Mouse (Mus musculus) lung, embryonic 14.5 days (tissue): Measurements from ENCODE around the gene Mark4. TPM values are rescaled to one million over a fixed set of nuclear protein-coding genes. Genes with fewer than 3 reads are reported as not detected.
A peak's percentile ranks its signal among the peaks of the same experiment; 100 is the strongest.

Source experiments
- ATAC-seq: fragments of 200-750 bp; cut with Nextera tagmentation; 2 replicates; pipeline ENCODE4 v1.8.0; 2017; ENCODE audit warnings: mild to moderate bottlenecking, moderate TSS enrichment, moderate library complexity; ENCODE audit not compliant: insufficient read depth
- DNase-seq: peaks from one replicate; pipeline ENCODE4 v3.0.0-alpha.2; 2015
- H3K27ac ChIP-seq: fragments of 300-500 bp; sonication (generic); 2 replicates; pipeline ENCODE4 v1.5.1; 2014; ENCODE audit warnings: low read depth, mild to moderate bottlenecking, moderate library complexity
- H3K27me3 ChIP-seq: fragments of 300-500 bp; sonication (generic); 2 replicates; pipeline ENCODE4 v1.6.1; 2014; ENCODE audit warnings: low read length, control low read depth; ENCODE audit not compliant: insufficient read depth
- H3K36me3 ChIP-seq: fragments of 300-500 bp; sonication (generic); 2 replicates; pipeline ENCODE4 v1.6.1; 2014; ENCODE audit warnings: control low read depth; ENCODE audit not compliant: insufficient read depth
- H3K4me1 ChIP-seq: fragments of 300-500 bp; sonication (generic); 2 replicates; pipeline ENCODE4 v1.6.1; 2014; ENCODE audit warnings: antibody characterized with exemption, control low read depth; ENCODE audit not compliant: insufficient read depth
- H3K4me2 ChIP-seq: fragments of 300-500 bp; sonication (generic); 2 replicates; pipeline ENCODE4 v1.6.1; 2014; ENCODE audit warnings: mild to moderate bottlenecking
- H3K4me3 ChIP-seq: fragments of 300-500 bp; sonication (generic); 2 replicates; pipeline ENCODE4 v1.5.1; 2014; ENCODE audit warnings: low read depth, low read length
- H3K9ac ChIP-seq: fragments of 300-500 bp; sonication (generic); 2 replicates; pipeline ENCODE4 v1.6.1; 2014
- H3K9me3 ChIP-seq: fragments of 300-500 bp; sonication (generic); 2 replicates; pipeline ENCODE4 v1.6.1; 2016; ENCODE audit warnings: low read depth, low read length, control low read depth
- CTCF ChIP-seq: IDR thresholded peaks from 2 replicates; pipeline ENCODE4 v1.5.1; 2016; ENCODE audit warnings: antibody characterized with exemption, low read depth
- WGBS: fragments of 180-500 bp; shearing (Covaris S2); extraction: QIAGEN DNeasy Blood & Tissue Kit; methylation state at CpG from one replicate; pipeline ENCODE4 v1.1.7; 2014; 5-methylcytosine and 5-hydroxymethylcytosine counted together
- polyA plus RNA-seq: library from polyadenylated mRNA; unstranded; fragments of >200 nt; fragmentation: Nextera tagmentation; extraction: Ambion mirVana; gene quantifications from 2 replicates; pipeline ENCODE4 v1.2.1, GENCODE M21; 2014

Gene Mark4
- polyA plus RNA-seq, 1 experiment from 2014 or later, result 11.1 TPM

DNA sequence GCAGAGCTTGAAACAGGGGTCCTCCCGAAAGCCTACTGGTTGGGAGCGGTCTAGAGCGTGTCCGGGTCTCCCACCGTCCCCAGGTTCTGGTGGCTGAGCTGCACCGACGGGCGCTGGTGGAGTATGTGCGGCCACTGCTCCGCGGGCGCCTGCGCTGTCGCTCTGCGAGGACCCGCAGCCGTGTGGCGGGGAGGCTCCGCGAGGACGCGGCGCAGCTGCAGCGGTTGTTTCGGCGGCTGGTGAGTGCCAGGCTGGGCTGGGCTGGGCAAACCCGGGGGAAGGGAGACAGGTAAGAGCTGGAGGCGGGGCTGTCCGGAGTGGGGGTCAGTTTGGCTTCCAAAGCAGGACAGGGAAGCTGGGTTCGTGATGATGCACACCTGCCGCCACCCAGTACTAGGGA lies 30.9 kb upstream of the Mark4 start:
- ATAC-seq, result no peak
- Histone ChIP-seq H3K9ac (no peak overlapping the region), H3K4me2 (peak overlapping the region; percentile 32; the same call in 1 of the 2 replicates)

DNA sequence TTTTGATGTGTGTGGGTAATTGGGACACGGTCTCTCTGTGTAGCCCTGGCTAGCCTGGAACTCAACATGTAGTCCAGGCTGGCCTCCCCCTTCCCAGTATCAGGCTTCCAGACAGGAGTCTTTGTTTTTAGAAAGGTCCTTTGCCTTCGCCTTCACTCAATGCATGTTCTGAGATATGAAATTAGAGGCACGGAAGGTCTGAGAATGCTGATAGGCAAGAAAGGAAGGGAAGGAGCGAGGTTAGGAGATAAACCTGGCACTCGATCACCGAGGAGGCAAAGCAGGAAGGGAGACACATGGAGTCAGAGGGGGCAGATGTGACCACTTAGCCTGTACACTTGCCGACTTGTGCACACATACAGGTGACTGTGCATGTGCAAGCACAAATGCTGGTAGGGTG lies 27.9 kb upstream of the Mark4 start:
- TF ChIP-seq CTCF, result no peak
- no peak overlapping the region for H3K4me3 ChIP-seq
- no peak overlapping the region for H3K27ac ChIP-seq
- no peaks in the 10 kb centered on the region for H3K4me1 ChIP-seq
- WGBS, result 84% methylated on average over 7 of the region's 7 CpGs
- DNase-seq (no peak), ATAC-seq (no peak)
- H3K36me3 ChIP-seq, result no peaks in the 10 kb centered on the region
- H3K4me2 ChIP-seq, result no peak overlapping the region
- H3K9me3 ChIP-seq, result no peaks in the 10 kb centered on the region
- no peak overlapping the region for H3K9ac ChIP-seq
- H3K27me3 ChIP-seq, result peaks cover 29% of the 10 kb centered on the region

More for the DNA sequence above, 30.9 kb upstream of the Mark4 start:
- H3K27ac ChIP-seq, result no peak overlapping the region
- no peak for DNase-seq
- TF ChIP-seq CTCF, result no peak
- 12% methylated on average over 28 of the region's 31 CpGs for WGBS
- H3K36me3 ChIP-seq, result no peaks in the 10 kb centered on the region
- no peaks in the 10 kb centered on the region for H3K9me3 ChIP-seq
- peaks cover 35% of the 10 kb centered on the region for H3K27me3 ChIP-seq
- H3K4me1 ChIP-seq, result no peaks in the 10 kb centered on the region
- H3K4me3 ChIP-seq, result 0 out of 2 replicates have a peak overlapping the region, but pooled peaks have one; percentile 2

DNA sequence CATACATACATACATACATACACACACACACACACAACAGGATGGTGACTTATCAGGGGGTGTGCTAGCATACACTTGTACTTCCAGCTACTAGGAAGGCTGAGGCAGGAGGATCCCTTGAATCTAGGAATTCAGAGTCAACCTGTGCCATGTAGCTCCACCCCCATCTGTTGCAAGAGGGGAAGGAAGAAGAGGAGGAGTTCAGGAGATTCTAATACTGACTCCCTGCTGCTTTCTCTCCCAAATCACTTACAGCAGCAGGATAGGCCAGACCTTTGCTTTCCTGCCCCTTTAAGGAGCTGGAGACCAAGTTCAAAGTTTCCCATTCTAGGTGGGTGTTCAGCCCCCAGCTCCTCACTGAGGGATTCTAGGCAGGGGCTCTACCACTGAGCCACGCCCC lies 26.9 kb upstream of the Mark4 start:
- WGBS, result 91% methylated on average over 1 of the region's 1 CpGs
- no peak for TF ChIP-seq CTCF
- H3K9ac ChIP-seq, result no peak overlapping the region
- H3K9me3 ChIP-seq, result no peaks in the 10 kb centered on the region
- DNase-seq (no peak), ATAC-seq (no peak)
- H3K27me3 ChIP-seq, result peaks cover 18% of the 10 kb centered on the region
- no peaks in the 10 kb centered on the region for H3K36me3 ChIP-seq
- no peak overlapping the region for H3K4me3 ChIP-seq
- no peaks in the 10 kb centered on the region for H3K4me1 ChIP-seq
- no peak overlapping the region for H3K4me2 ChIP-seq
- H3K27ac ChIP-seq, result no peak overlapping the region

DNA sequence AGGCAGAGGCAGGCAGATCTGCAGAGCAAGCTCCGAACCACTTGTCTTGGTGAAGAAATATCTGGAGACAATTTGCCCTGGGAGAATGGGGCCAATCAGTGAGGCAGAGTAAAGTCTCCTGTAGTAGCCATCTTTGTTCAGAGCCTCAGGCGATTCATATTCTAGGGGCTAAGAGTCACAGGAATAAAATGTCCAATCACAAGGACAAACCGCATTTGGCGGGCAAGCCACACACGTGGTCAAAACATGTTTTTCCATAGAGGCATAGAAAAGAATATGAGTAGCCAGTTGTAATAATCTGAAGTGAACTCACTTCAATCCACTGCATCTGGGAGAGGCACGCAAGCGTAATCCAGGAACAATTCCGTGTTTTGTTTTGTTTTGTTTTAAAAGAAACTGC lies 24.7 kb upstream of the Mark4 start:
- Histone ChIP-seq H3K36me3 (no peaks in the 10 kb centered on the region), H3K9ac (no peak overlapping the region), H3K9me3 (no peaks in the 10 kb centered on the region), H3K4me2 (no peak overlapping the region), H3K4me3 (no peak overlapping the region), H3K27ac (no peak overlapping the region), H3K27me3 (no peaks in the 10 kb centered on the region; the same call in 1 of the 2 replicates), H3K4me1 (no peaks in the 10 kb centered on the region)
- 81% methylated on average over 8 of the region's 8 CpGs for WGBS
- DNase-seq, result no peak
- no peak for TF ChIP-seq CTCF
- ATAC-seq, result no peak

DNA sequence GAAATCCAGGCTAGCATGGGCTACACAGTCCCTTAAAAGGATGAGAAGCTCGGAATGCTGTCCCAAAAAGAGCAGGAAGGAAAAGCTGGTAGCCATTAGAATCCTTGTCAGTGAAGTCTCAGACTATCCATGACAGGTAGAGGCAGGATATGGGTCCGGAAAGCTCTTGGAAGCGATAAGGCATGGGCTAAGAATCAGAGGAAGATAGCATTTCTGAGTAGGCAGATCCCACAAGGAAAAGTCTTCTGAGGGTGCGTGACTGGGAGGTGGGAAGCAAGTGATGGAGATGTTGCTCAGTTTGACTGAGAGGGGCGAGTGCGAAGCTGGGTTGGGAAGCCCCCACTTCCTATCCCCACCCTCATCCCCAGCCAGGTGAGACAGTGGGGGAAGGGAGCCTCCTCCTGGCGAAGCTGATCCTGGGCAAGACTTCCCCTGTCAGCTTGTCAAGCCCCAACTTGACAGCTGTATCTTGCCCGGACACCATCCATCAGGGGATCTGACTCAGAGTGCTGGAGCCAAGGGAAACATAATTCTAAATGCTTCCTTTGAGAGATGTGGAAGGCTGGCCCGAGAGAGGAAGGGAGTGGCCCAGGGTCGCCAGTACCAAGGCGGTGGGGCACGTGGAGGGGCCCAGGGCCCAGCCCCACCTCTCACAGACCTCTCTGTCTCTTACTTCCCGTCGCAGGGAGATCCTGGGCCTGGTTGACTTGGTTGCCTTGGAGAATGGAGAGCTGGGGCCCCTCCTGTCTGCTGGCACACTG lies 19.2 kb upstream of the Mark4 start:
- ATAC-seq, result no peak
- no peak overlapping the region for H3K4me3 ChIP-seq
- H3K4me2 ChIP-seq, result no peak overlapping the region
- WGBS, result 17% methylated on average over 14 of the region's 14 CpGs
- H3K4me1 ChIP-seq, result no peaks in the 10 kb centered on the region
- no peaks in the 10 kb centered on the region for H3K36me3 ChIP-seq
- H3K9ac ChIP-seq, result no peak overlapping the region
- TF ChIP-seq CTCF, result no peak
- no peaks in the 10 kb centered on the region for H3K9me3 ChIP-seq
- no peak overlapping the region for H3K27ac ChIP-seq
- H3K27me3 ChIP-seq, result peaks cover 15% of the 10 kb centered on the region
- DNase-seq, result no peak

DNA sequence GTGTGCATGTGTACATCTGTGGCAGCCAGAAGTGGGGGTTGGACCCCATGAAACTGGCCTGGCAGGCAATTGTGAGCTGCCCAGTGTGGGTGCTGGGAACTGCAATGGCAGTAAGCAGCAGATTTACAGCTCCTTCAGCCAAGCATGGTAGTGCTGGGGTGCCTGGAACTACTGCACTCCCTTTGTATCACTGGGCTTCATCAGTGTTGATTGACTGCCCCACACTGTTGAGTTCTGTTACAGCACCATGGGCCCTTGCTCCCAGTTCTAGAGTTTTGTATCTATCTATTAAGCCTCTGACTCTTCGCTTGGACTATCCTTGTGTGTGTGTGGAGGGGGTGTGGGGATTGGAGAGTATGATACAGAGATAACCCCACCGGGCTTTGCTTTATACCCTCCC lies 18.5 kb upstream of the Mark4 start:
- H3K9ac ChIP-seq, result no peak overlapping the region
- ATAC-seq (no peak), DNase-seq (no peak)
- H3K4me3 ChIP-seq, result no peak overlapping the region
- no peak for TF ChIP-seq CTCF
- H3K27ac ChIP-seq, result no peak overlapping the region
- H3K27me3 ChIP-seq, result peaks cover 21% of the 10 kb centered on the region
- 58% methylated on average over 2 of the region's 2 CpGs for WGBS
- no peaks in the 10 kb centered on the region for H3K36me3 ChIP-seq
- no peak overlapping the region for H3K4me2 ChIP-seq
- no peaks in the 10 kb centered on the region for H3K4me1 ChIP-seq
- H3K9me3 ChIP-seq, result no peaks in the 10 kb centered on the region

DNA sequence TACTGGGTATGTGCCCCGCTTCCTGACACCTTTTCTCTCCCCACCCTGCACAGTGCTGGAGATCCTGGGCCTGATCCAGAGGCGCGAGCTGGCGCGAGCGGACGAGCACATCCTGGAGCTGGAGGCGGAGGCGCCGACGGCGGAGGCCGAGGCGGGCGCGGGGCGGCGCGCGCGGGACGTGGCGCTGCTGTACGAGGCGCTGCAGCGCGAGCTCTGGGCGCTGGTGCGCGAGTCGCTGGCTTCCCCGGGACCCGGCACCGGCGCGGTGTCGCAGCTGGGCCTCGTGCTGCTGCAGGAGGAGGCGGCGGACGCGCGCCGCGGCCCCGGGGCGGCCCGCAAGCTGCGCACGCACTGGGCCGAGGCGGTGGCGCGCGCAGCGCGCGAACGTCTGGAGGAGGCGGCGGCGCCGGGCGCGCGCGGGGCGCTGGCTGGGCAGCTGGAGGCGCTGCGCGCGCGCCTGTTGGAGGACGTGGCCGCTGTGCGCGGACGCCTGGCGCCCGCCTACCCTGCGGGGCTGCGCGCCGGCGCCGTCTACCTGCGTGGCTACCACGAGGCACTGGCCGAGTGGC lies 15.3 kb upstream of the Mark4 start:
- peak overlapping the region; percentile 88 for H3K4me2 ChIP-seq
- ATAC-seq (peak; percentile 83), DNase-seq (peak; percentile 93)
- peaks cover 49% of the 10 kb centered on the region for H3K27me3 ChIP-seq
- 1% methylated on average over 86 of the region's 89 CpGs for WGBS
- no peaks in the 10 kb centered on the region for H3K36me3 ChIP-seq
- H3K4me3 ChIP-seq, result peak overlapping the region; percentile 52
- peak overlapping the region; percentile 67 for H3K27ac ChIP-seq
- H3K9ac ChIP-seq, result peak overlapping the region; percentile 60
- no peak for TF ChIP-seq CTCF
- H3K4me1 ChIP-seq, result no peaks in the 10 kb centered on the region
- H3K9me3 ChIP-seq, result no peaks in the 10 kb centered on the region
